Mouse (Mus musculus): ENCODE results near the gene 5730596B20Rik.

DNA sequence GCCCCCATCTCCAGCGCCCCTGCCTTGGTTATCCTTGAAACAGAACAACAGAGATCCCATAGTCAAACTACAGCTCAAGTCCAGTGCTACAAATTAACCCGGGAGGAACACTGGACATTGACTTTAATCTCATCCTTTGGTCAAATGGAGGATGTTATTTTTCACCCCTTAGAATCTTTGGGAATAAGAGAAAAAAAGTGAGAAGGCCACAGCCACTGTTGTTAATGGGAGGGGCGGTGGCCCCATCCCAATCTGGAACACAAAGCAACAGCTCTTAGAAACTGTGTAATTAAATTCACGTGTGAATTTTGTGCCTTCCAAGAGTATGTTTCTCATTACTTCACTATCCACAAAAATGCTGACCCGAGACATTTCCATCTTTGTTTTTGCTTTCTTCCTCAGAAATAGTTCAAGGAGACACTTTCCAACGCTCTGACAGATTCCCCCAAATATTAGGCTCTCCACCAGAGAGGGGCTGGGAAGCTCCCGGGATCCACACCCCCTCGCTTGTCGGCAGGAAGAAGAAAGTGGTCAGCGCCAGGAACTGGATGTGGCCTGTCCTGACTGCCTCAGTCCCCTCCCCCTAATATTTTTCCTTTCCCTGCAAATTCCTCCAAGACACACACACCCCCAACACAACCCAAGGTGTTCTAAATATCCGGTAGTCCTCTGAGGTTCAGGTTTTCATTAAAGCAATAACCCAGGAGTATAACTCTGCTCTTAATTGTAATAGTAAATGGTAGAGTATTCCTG is 50.3 kb downstream of the 5730596B20Rik start:
- TF ChIP-seq POLR2A (IDR thresholded peaks at IDR 0.05; ENCODE audit: borderline replicate concordance, extremely low read depth, insufficient read depth, insufficient read length, poor library complexity, severe bottlenecking), result no peak
- no peak for TF ChIP-seq CTCF (IDR thresholded peaks at IDR 0.05; ENCODE audit: borderline replicate concordance, extremely low read depth, insufficient read depth, insufficient read length)
